Mouse (Mus musculus) layer of hippocampus, adult 9-10 months (tissue): Measurements from ENCODE around the gene E430018J23Rik.
"Not testable (repeated sequence)": the region's sequence is repeated elsewhere in the genome, so short reads cannot be mapped to it uniquely, and the experiment has no call there.

Experiments used
- DNase-seq: peaks from one replicate; pipeline ENCODE4 v3.0.0; 2022; ENCODE audit warnings: low spot score

Gene E430018J23Rik

GRCm38 (mm10) chr7:127341861-127342260 is 51.6 kb downstream of the E430018J23Rik start:
- DNase-seq: not testable (repeated sequence)

GRCm38 (mm10) chr7:127341356-127341755 is 52.1 kb downstream of the E430018J23Rik start:
- DNase-seq: no peak
